Mouse (Mus musculus) MN1 (cell line): ENCODE measurements at regions not wholly inside any gene's neighbourhood (a gene's known extent, or its start where the extent isn't known, plus 50 kb on each side); places are given as distances from the start of the nearest gene placed in this dataset.

Experiments used
- DNase-seq: peaks from one replicate; pipeline ENCODE4 v3.0.0-alpha.2; 2016; ENCODE audit warnings: low spot score

DNA sequence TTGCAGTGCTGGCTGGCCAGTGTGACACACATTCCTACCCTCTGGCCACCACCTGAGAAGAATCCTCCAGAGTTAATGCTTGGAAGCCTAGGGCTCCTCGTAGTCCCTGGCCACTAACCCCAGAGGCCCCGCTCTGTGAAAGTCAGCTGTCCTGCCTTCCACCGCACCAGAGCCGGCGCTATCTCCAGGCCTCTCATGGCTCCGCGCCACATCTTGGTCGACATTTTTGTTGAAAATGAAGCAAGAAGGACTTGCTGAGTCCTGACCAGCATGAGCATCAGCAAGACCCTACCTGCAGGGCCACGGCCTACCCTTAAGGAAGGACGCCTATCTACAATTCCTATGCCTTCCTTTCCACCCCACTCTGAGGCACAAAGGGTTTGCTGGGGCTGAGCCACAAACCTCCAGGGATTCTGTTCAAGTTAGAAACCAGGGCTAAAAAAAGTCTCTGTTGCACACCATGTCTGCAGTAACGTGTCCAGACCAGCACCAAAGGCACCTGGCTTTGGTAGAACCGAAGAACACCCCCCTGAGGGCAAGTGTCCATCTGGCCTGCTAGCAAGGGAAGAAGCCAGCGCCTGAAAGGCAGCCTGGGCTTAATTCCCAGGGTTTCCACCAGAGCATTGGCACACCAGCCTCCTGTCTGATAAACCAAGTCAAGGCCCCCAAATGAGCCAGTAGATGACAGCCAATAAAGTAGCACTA, 97.5 kb upstream of the Spred2 start:
- no peak for DNase-seq

- DNase-seq = no peak
These were observed 96.2 kb upstream of the Spred2 start for GRCm38 (mm10) chr11:19827996-19828395.

GRCm38 (mm10) chr11:19828959-19829401, 95.2 kb upstream of the Spred2 start:
- no peak for DNase-seq

DNA sequence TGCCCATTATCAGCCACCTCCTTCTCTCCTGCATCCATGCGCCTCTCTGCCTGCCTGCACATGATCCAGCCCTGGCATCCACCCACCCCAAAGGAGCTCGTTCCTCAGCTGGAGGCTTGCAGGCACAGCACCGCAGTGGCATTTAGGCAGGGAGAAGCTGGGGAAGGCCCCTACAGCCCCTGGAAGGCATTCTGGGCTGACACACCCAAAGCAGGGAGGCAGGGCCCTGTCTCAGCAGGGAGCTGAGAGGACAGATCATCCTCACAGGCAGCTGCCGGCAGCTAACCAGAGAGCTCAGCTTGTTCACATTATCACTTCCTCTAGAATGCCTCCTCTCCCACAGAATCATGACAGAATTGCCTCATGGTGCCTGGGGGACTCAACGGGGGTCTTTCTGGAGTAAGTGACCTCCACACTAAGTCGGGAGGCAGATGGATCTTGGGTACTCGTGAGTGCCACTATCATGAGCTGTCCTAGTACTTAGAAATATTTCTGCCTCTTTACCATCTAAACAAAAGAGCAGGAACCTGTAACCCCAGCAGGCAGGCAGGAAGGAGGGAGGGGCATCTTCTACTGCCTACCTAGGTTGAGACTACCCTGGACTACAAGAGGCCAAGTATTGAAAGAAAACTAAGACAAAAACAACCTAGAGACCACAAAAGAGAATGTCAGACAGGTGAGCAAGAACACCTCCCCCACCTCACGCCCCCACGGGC, 94.5 kb upstream of the Spred2 start:
- DNase-seq = peak; percentile 37

DNA sequence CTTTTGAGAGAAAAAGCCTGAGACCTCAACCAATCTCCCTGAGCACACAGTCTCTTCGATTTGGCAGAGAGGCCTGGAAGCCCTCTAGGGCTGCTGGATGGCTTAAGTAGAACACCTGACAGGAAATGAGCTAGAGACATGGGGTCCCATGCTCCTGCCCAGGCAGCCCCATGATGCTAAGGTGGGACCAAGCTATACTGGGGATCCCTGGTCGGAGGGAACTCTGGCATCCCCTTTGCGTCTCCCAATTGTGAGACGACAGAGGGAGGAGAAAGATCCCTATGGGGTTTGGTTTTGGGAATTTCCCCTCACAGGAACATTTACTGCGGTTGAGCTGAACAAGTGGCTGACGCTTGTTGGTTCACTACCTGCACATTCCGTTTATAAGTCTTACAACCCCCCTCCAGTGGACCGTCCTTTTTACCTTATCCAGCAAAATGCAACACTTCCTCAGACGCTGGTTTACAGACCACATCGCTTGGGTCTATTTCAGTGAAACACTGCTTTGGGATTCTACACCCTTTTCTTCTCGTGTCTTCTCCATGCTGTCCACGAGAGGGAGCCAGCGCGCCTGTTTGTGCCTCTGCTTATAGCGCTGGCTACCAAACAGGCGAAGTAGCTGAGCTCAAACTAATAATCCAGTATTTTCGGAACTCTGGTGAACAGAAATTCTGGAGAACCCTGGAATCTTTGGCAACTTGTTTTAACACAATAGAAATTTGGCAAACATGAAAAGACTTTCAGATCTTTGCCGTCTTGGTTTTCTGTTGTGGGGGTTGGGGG, 93.7 kb upstream of the Spred2 start:
- peak; percentile 90 for DNase-seq

GRCm38 (mm10) chr11:19834561-19834960, 89.6 kb upstream of the Spred2 start:
- no peak for DNase-seq

- peak; percentile 85 for DNase-seq
These were observed 88.9 kb upstream of the Spred2 start for GRCm38 (mm10) chr11:19835221-19835745.

DNA sequence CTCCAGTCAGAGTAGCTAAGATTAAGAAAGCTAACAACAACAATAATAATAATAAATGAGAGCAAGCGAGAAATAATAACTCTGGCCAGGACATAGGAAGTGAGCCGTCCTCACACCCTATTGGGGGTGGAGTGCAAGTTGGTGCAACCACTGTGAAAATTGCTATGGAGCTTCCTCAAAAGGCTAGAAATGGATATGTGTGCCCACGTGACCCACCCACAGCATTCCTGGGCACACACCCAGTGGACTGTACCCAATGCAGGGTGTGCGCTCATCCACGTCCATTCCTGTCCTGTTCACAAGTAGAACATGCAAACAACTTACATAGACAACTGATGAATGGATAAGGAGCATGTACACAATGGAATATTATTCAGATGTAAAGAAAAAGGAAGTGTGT, 85.2 kb upstream of the Spred2 start:
- no peak for DNase-seq

- no peak for DNase-seq
These were observed 81.1 kb upstream of the Spred2 start for GRCm38 (mm10) chr11:19843084-19843483.

DNA sequence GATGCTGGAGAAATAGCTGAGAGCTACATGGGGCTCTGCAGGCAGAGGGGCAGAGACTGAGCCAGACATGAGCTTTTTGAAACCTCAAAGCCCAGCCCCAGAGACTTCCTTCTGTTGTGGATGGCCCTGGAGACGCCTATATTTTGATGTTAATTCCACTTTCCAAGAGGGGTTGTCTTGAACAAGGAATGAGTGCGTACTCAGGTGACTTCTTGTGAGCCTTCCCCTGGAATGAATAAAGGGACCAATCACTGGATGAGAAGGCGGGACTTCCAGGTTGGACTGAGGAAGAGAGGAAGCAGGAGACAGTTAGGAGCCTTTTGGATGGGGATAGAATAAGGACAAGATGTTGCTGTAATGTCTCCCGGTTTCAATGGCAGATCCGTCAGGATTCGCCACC, 76.3 kb upstream of the Spred2 start:
- no peak for DNase-seq

GRCm38 (mm10) chr11:19848412-19848811, 75.8 kb upstream of the Spred2 start:
- no peak for DNase-seq

DNA sequence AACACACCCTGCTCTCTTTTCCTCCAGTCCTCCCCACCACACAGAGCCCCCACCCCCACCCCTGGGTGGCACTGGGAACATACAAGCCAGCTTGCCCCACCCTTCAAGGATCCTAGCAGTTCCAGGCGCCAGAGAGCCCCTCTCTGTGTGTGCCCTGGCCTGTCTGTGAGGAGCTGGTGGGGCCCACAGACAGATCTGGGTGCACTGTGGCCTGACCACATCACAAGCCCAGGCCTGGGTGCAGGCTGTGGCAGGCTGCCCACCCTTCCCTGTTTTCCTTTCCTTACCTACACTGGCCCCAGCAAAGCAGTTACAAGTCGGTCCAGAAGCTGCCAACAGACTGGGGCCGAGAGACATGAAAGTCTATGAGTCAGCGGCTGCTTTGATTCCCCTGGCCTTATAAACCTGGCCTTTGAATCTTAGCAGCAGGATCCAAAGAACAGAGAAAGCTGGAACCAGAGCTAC, 74.8 kb upstream of the Spred2 start:
- DNase-seq = peak; percentile 38

DNA sequence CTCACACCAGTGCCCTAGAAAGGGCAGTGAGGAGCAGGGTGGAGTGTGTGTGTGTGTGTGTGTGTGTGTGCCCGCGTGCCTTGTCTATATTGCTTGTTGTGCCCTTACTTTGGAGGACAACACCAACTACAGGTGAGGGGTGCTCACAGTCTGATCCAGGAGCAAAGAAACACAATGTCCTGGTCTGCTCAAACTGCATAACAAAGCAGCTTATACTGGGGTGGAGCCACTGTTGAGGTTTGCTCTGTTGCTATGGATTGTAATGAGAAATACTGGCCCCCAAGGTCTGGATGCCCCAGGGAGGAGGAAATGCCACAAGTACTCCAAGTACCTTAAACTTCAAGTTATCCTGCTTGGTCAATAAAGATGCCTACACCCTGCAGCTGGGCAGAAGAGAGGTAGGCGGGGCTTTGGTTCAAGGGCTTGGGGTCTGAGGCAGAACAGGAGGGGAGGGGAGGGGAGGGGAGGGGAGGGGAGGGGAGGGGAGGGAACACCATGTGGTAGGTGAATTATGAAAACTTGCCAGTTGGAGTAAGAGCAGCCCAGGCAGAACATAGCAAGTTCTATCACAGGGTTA, 74.2 kb upstream of the Spred2 start:
- no peak for DNase-seq

- no peak for DNase-seq
These were observed 73.1 kb upstream of the Spred2 start for GRCm38 (mm10) chr11:19851022-19851615.

- DNase-seq = no peak
These were observed 62.6 kb upstream of the Spred2 start for GRCm38 (mm10) chr11:19861596-19861995.

- no peak for DNase-seq
These were observed 60.8 kb upstream of the Spred2 start for GRCm38 (mm10) chr11:19863327-19863726.

- no peak for DNase-seq
These were observed 57.9 kb upstream of the Spred2 start for GRCm38 (mm10) chr11:19866262-19866661.

DNA sequence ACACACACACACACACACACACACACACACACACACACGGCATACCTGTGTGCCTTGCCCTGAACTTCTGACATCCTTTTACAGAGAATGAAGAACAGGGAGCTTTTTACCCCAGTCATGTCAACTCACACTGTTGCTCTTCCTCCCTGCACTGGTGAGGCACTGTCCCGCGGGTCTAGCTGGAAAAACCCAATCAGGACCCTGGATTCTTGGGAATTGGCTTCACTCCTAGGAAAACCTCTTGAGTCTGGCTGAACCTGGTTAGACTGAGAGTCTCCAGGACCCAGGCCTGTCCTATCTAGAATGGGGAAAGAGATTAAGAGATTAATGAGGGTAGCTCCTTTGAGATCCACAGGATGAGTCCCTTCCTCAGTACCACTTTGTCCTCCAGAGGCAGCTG, 54.5 kb upstream of the Spred2 start:
- DNase-seq = no peak

DNA sequence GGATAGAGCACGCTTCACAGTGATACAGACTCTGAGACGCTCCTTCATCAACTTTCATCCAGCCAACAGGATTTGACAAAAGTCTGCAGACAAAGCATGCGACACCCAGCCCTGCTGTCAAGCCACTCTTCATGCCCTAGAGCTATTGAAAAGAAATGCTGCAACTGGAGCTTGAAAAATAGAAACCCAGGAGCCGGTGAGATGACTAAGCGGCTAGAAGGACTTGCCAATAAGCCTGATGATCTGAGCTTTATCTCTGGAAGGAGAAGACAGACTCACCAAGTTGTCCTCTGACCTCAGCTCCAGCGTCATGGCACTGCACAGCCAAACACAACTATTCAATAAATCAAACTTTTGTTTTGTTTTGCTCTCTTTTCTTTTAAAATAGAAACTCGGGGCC, 54.0 kb upstream of the Spred2 start:
- no peak for DNase-seq

GRCm38 (mm10) chr11:19873796-19874195, 50.4 kb upstream of the Spred2 start:
- DNase-seq = no peak
